Mouse (Mus musculus) embryo, embryonic 11 days (tissue): Measurements from ENCODE around the gene Kctd15.
A peak's percentile ranks its signal among the peaks of the same experiment; 100 is the strongest.

Experiments
- DNase-seq: peaks from one replicate; pipeline ENCODE4 v3.0.0-alpha.2; 2015

Kctd15 gene

DNA sequence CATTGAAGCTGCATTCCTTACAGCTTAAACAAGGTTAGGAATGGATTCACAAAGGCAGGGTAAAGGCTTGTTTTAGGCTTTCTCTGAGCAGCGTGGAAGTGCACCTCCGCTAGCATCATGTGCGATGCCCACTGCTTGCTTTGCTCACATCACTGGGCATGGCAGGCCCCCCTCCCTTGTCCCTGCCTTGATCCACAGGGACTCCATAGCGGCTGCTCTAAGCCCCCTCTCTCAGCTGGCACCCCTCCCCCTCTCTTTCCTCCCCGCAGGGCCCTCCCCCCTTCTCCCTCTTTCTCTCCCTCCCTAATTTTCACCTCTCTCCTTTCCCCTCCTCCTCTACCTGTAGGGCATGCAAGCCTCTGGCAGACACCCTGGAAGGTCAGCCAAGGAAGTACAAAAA lies 5.7 kb upstream of the Kctd15 start:
- no peak for DNase-seq

DNA sequence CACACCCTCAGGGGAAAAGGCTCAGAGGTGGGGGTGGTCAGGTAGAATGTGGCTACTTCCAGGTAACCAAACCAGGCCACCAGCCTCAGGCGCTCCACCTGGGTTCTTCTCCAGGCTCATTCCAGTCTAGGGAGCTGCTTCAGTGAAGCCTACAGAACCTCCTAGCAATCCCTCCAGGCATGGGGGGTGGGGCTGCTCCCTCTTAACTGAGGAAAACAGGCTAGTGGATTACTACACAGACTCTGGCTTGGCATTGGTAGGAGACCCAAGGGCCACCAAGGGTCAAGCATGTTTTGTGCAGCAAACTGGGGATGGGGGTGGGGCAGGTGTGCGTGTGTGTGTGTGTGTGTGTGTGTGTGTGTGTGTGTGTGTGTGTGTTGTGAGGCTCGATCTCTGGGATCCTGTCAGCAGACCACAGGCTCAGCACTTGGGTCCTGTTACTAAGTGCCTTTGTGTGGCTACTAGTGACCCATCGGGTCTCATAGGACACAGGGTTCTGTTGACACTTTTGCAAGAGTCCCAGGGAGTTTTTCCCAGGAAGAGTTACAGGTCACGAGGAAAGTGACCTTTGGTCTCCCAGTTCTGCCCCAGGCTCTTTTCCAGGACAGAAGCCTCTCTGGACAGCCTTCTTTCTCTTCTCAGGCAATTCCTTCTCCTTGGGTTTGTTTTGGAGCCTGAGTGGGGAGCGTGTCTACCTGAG lies 3.0 kb upstream of the Kctd15 start:
- DNase-seq = no peak

DNA sequence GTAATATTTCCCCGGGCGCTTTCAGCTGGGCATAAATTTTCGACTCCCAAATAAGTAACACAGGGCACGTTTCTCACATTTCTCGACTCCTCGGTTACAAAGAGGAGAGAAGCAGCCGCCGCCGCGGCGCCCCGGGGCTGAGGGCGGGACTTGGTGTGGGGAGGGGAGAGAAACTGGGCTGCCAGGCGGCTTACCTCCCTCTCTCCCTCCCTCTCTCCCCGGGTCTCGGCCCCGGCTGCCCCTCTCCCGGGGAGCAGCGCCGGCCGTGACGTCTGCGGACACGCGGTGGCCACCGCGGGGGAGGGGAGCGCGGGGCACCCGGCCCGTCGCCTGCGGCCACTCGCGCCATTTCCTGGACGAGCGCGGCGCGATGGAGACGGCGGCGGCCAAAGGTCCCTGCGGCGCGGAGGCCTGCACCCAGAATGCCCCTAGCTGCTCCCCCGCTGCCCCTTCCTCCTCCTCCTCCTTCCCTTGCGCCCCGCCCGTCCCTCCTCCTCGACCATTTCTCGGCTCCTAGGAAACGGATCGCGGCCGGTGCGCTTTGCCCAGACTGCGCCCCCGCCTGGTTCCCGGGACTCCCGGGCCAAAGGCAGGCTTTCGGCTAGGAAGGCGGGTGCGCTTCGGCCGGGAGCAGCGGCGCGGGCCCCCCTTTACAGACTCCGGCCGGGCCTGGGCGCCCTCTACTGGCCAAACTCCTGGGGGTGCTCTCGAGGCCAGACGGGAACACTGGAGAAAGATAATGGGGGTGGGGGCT lies 1.3 kb downstream of the Kctd15 start:
- peak; percentile 97 for DNase-seq

DNA sequence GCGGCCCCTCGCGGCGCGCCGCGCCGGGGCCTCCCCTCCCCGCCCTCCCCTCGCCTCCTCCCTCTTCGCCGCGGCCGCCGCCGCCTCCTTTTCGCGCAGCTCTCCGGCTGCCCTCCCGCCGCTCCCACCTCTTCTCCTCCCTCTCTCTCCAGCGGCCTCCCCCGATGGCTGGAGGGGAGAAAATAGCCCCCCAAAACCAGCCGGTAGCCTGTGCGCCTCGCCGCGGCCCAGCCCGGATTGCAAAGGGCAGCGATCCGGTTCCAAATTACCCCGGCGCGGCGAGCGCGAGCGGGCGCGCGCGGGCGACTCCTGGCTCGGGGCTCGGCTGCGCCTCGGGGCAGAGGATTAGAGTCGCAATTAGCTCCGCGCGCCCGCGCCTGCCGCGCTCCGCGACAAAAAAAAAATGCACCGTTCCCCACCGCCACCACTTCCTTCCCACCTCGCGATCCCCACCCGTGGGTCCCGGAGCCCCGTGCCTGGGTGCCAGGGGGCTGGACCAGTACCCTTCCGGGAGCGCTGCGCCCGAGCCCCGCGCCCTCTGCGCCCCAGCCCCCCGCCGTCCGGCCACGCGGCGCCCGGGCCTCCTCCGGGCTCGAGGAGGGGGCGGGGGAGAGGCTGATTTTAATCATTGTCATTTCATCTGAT lies 2.0 kb downstream of the Kctd15 start:
- peak; percentile 86 for DNase-seq

DNA sequence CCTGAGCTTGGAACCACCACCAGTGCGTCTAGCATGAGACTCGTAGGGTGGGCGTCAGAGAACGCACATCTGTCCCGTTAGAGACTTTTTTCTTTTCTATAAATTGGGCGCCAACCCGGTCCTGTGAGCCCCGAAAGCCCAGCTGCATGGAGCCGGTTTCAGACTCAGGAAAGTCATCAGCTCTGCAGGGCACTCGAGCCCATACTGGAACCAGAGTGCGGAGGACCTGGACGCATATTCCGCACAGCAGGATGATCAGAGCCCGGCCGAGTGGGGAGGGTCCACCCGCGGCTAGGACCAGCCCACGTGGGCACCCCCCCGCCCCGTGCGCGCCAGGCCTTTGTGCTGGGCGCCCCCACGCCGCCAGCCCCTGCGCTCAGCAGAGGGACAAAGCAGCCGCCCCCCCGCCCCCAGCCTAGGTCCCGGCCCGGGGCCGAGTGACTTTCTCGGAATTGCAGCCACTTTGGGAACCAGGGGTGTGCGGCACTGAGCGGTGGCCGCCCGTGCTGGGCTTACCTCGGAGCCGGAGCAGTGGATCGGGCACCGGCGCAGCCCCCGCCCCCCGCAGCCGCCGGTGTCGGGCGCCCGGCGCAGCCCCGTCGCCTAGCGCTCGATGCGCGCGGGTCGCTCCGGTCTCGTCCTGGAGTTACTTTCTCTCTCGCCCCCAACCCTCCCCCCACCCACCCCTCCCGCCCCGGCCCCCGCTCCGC lies 2.6 kb downstream of the Kctd15 start:
- DNase-seq = peak; percentile 79

DNA sequence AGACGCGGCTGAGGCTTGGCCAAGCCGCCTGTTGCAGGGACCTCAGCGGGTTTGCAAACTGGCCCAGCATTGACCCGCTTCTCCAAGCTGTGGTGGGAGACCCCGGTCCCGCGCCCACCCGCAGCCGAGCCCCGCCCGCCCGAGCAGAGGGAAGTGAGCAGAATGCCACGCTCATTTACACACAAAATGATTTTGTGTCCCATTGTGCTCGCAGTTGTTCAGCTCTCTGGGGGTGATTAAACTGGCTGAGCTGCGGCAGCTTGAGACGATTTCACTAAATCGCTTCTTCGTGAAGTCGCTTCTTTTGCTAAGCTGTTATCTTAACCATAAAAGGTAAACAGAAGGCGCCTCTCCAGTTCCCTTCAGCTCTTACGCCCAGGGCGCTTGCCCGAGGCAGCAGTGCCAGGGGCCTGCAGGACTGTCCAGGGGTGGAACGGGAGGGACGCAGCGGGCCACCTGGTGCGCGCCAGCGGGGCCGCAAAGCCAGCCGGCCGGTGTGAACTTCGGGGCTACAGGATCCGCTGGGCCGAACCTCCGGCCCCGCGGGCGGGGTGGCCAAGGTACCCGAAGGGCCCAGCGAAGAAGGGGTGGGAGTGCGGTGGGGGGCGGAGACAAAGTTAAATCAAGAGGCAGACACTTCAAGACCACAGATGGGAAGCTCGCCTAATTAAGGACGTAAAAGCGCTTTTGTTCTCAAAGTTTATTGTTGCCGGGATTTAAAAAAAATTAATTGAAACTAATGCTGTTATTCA lies 3.6 kb downstream of the Kctd15 start:
- DNase-seq = peak; percentile 71

DNA sequence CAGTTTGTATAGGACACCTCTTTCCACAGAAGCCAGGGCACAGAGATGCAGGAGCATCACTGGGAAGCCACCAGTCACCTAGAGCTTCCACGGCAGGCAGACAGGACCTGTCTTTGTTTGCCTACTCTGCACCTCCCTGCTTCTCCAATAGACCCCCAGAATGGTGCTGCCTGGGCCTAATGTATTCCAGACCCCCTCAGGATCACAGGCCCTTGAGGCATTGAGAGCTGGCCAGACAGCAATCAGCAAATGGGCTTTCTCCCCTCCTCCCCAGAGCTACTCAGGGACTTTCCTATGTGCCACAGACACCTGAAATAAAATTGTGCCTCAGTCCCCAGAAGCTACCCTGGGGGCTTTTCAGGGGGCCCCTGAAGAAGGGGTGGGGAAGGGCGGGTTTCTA lies 5.2 kb downstream of the Kctd15 start:
- DNase-seq = peak; percentile 34

DNA sequence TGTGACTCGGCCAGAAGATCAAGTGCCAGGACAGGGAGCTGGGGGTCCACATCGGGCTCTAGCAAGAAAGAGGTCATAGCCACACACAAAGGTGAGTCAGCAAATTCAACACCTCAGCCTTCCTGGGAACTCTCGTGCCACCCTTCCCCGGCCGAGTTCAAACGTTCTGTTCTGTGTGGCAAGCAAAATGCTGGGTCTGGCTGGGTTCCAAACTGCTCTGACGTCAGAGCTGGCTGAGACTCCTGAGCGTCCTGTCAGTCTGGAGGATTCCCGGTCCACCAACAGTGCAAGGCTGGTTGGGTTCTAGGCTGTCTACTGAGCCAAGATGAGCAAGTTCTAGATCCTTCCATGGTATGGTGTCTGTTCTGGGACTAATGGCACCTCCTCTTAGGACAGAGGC lies 9.5 kb downstream of the Kctd15 start:
- no peak for DNase-seq

DNA sequence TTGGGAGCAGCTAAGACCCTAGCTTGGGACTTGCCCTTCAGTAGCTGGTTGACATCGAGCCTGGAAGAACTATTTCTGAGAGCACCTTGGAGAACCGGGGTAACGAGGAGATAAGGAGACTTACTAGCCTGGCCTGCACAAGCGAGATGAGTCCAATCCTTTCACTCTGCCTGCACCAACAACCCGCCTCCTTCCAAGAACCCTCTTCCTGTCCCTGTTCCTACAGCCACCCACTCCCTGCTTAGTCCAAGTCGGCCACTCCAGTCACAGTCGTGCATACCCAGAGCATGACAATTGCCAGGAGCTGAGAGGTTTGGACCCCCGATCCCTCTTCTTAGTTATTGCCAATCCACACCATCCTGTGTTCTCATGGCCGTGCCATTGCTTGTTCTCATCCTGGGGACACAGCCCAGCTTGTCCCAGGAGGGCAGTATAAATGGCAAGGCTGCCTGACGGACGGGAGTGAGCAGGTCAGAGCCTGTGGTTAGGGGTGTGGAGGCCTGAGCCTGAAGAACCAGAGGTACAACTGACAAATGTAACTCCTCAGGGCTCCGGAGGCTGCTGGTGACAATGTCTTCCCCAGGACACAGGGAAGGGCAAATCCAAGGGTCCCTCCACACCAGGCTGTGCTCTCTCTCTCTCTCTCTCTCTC lies 10.3 kb downstream of the Kctd15 start:
- DNase-seq = no peak

DNA sequence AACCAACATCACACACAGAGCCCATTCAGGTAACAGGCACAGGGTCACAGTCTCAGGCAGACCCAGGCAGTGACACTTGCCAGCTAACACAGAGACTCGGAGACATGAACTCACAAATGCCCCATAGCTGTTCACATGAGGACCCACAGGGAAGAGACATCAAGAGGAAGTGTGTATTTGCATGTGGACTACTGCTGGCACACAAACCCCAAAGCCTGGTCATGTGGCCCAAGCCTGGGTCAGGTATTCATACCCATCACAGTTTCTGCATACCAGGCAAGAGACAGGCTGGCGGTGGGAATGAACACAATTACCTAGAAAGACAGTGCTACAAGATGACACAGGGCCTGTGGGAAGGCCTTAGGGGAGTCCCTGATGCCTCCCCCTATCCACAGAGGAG lies 10.9 kb downstream of the Kctd15 start:
- no peak for DNase-seq

DNA sequence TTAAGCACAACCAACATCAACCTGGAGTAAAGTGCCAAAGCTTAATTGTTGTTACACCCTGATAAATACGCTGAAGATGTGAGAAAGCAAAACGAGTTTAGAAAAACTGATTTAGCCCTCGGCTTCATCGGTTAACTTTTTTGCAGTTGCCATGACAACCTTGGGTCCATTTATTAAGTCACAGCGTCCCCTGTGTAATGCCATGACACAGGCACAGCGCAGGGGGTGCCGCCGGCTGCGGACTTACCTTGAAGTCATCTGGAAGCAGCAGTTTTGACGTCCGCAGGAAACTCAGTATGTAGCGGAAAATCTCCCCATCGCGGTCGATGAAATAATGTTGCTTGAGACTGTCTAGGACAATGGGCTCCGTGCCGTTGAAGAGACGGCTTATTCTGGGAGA lies 11.9 kb downstream of the Kctd15 start:
- DNase-seq = no peak

DNA sequence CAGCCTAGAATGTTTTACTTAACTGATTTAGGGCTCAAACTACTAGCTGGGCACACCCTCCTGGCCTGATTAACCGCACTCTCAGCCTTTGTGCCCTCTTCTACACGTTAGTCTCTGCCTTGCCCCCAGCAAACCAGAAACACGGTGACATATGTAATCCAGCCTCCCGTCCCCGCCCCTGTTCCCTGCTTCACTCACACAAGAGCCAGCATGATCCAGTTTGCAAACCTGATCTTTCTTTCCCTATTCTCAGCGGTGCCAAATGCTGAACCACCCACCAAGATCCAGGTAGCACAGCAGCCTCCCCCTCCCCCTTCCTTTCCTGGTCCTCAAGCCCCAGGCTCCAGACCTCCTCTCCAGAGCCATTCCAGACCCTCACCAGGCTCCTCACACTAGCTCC lies 13.2 kb downstream of the Kctd15 start:
- no peak for DNase-seq

DNA sequence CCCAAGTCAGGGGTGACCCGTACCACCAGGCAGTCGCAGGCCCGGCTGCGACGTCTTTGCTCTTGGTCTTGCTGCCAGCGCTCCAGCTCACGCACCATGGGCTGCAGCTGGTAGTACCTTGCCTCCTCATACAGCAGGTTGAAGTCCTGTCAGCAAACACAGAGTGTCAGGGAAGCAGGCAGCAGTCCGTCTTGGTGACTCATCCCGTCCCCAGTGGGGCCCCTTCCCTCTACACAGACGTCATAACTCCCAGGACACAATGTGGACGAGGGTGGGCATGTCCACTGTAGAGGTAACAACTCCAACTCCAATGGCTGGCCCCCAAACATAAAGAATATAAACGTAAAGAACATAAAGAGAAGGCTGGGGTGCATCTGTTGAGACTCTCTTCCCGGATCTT lies 14.6 kb downstream of the Kctd15 start:
- no peak for DNase-seq

DNA sequence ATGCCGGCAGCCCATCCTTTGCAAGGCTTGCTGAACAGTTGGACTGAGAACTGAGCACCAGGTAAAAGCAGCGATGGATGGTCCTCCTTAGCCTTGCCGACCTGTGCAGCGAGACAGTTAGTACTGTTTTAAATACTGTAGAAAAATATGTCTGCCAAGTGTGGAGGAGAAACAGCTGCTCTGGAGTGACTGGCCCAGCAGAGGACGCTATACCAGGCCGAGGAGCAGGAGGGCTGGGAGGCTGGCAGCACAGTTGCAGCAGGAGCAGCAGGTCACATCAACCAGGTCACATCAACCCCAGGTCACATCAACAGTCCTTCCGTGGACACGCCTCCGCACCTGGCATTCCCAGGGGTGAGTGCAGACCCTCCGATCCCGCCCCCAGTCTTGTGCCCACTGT lies 16.7 kb downstream of the Kctd15 start:
- DNase-seq = no peak

DNA sequence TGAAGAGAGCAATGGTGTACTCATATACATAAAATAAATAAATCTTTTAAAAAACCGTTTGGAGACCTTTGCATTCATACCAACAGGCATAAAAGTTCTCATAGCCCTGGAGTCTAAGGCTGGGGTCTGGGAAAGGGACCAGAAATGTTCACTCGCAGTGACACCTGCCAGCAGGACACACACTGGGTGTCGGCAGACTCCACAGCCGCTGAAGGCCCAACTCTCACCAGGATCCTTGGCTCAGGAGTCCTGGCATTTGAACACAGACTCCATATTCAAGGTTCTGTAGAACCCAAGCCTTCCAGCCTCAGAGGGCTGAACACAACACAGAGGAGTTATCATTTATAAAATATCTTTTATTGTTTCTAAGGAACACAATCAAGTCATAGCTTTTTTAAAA lies 19.9 kb downstream of the Kctd15 start:
- DNase-seq = no peak

DNA sequence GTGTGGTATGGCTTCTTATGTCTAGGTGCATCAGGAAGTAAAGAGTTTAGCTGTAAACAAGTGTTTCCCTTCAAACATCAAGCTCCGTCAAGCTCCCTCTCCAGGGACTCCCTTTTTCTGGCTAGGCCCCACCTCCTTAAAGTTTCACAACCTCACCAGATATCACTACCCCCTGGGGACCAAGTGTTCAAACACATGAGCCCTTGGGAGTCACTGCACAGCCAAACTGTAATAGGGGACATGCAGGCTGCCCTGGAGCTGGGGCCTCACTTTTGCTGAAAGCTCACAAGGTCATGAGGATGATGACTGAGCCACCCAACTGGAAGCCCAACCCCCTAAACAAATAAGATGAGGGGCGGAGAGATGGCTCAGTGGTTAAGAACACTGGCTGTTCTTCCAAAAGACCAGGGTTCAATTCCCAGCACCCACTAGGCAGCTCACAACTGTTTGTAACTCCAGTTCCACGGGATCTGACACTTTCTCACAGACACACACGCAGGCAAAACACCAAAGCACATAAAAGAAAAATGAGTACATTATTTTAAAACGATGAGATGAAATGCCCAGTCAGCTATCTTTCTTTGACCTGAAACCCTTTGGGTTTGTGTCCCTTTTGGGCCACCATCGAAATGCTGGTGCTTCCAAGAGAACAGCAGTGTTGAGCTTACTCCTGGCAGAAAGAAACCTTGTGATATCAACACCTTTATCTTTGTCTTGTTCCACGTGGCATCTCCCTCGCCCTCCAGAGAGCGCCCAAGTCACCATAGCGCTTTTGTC lies 23.4 kb downstream of the Kctd15 start:
- DNase-seq = no peak

DNA sequence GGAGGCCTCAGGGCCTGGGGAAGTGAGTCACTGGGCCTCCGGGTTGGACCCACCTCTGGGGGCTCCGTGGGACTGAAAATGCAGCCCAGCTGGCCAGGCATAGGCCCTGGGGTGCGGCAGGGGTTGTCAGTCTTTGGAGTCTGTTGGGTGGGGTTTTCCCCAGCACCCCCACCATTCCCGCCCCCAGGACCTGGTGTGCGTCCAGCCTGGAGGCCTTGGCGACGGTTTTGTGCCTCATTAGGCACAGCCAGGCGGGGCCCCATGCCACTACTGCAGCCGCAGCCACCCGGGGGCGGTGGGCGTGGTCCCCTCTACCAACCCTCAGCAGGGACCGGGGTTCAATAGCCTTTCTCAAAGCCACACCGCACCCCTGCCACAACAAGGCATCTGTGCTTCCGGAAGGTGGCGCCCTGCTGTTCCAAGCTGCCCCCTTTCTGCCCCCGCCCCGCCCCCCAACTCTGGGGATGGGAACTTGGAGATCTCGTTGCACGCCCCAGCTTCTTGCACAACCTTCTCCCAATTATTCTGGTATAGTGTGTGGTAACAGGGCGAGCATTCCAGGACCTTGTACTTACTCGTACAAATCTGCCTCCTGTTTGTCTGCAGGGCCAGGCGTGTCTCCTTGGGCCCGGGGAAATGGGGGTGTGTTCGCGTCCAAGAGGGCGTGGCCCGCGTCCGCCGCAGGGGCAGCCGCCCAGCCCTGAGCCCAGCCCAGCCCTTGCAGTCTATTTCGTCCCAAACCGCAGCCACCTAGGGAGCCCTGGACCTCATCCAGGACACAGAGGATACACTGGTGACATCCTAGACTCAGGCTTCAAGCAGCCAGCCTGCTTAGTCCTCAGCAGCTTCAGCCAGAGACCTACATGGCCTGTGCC lies 26.1 kb downstream of the Kctd15 start:
- DNase-seq = peak; percentile 78

DNA sequence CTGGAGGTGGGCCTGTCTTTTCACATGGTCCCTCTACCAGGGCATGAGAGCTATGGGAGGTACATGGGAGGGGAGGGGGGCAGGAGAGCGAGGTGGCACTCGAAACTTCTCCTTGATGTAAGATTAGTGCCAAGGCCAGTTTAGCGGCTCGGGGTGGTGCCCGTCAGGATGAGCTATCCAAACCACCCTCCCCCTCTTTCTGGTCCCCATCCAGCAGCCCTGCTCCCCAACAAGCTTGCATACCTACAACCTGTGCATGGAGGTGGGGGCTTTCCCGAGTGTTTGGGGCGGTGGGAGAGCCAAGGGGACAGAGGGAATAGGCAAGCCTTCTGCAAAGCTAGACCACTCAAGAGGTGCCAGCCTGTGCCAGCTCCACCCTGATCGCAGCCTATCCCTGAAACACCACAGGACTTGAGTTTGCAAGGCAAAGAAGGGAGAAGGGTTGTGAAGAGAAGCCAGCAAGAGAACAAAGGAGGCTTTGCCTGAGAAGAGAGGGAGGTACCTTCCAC lies 26.8 kb downstream of the Kctd15 start:
- DNase-seq = no peak

DNA sequence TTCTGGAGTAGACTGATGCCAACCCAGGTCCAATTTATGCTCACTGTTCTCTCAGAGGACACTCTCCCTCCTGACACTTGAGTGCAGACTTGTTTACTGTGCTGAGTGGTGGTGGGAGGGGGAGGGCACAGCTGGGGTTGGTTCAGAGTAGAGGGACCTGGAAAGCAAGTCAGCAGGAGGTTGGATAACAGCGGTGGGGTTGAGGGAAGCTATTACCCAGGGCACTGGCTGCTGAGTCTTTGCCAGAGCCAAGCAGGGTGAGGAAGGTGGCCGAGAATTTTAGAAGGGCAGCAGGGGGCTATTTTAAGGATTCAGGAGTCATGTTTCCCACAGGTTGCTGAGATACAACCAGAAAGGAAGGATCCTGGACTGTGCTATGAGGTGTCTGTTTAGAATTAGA lies 36.1 kb downstream of the Kctd15 start:
- no peak for DNase-seq
